Mouse (Mus musculus) thymus, adult 18-20 months (tissue): ENCODE data around the gene Sesn2.
A peak's percentile ranks its signal among the peaks of the same experiment; 100 is the strongest.

Source experiments
- DNase-seq, 2 experiments: peaks; one replicate each; pipeline ENCODE4 v3.0.0; 2022; ENCODE audit warnings: mixed read lengths in 2 of 2

The Sesn2 gene

GRCm38 (mm10) chr4:132475895-132476878, 34.1 kb downstream of the Sesn2 start:
- DNase-seq, result no peak

- no peak for DNase-seq
These were observed 35.7 kb downstream of the Sesn2 start for GRCm38 (mm10) chr4:132474631-132475030.

- no peak for DNase-seq
These were observed 36.9 kb downstream of the Sesn2 start for GRCm38 (mm10) chr4:132473411-132473810.

GRCm38 (mm10) chr4:132469873-132470272, 40.4 kb downstream of the Sesn2 start:
- DNase-seq, result no peak

GRCm38 (mm10) chr4:132464255-132464613, 46.1 kb downstream of the Sesn2 start:
- no peak for DNase-seq

- peak; percentile 90 to 92 for DNase-seq
These were observed 46.7 kb downstream of the Sesn2 start, which contains the start of gene Med18 for GRCm38 (mm10) chr4:132463430-132464254. Gene Med18, minus strand, starts transcription at chr4:132463921.

- no peak for DNase-seq
These were observed 47.5 kb downstream of the Sesn2 start for GRCm38 (mm10) chr4:132462836-132463235.

- no peak for DNase-seq
These were observed 50.1 kb downstream of the Sesn2 start for GRCm38 (mm10) chr4:132460225-132460624.

- no peak for DNase-seq
These were observed 54.7 kb downstream of the Sesn2 start for GRCm38 (mm10) chr4:132455561-132455960.

- no peak for DNase-seq
These were observed 55.2 kb downstream of the Sesn2 start for GRCm38 (mm10) chr4:132455146-132455545.

GRCm38 (mm10) chr4:132454216-132454615, 56.1 kb downstream of the Sesn2 start:
- no peak for DNase-seq

GRCm38 (mm10) chr4:132449778-132450177, 60.5 kb downstream of the Sesn2 start:
- DNase-seq, result no peak

GRCm38 (mm10) chr4:132446105-132446504, 64.2 kb downstream of the Sesn2 start:
- no peak for DNase-seq

GRCm38 (mm10) chr4:132444516-132444915, 65.8 kb downstream of the Sesn2 start:
- no peak for DNase-seq
